Mouse (Mus musculus) midbrain, embryonic 12.5 days (tissue): ENCODE measurements around the gene Ptpn14. TPM values are rescaled to one million over a fixed set of nuclear protein-coding genes. Genes with fewer than 3 reads are reported as not detected.

ENCODE experiments used
- ATAC-seq: fragments of 200-750 bp; cut with Nextera tagmentation; 2 replicates; pipeline ENCODE4 v1.8.0; 2017; ENCODE audit warnings: low read depth, moderate TSS enrichment, moderate library complexity; ENCODE audit not compliant: low FRiP score
- H3K27ac ChIP-seq: fragments of 300-500 bp; sonication (generic); replicated peaks from 2 replicates; pipeline ENCODE4 v1.5.1; 2016; ENCODE audit warnings: mild to moderate bottlenecking
- H3K27me3 ChIP-seq: fragments of 300-500 bp; sonication (generic); 2 replicates; pipeline ENCODE4 v1.6.1; 2016; ENCODE audit warnings: mild to moderate bottlenecking
- H3K36me3 ChIP-seq: fragments of 300-500 bp; sonication (generic); 2 replicates; pipeline ENCODE4 v1.6.1; 2016
- H3K4me1 ChIP-seq: fragments of 300-500 bp; sonication (generic); 2 replicates; pipeline ENCODE4 v1.6.1; 2016
- H3K4me2 ChIP-seq: fragments of 300-500 bp; sonication (generic); replicated peaks from 2 replicates; pipeline ENCODE4 v1.6.1; 2016; ENCODE audit warnings: mild to moderate bottlenecking, moderate library complexity
- H3K4me3 ChIP-seq: fragments of 300-500 bp; sonication (generic); 2 replicates; pipeline ENCODE4 v1.5.1; 2016; ENCODE audit warnings: mild to moderate bottlenecking
- H3K9ac ChIP-seq: fragments of 300-500 bp; sonication (generic); replicated peaks from 2 replicates; pipeline ENCODE4 v1.6.1; 2016; ENCODE audit warnings: mild to moderate bottlenecking, moderate library complexity
- H3K9me3 ChIP-seq: fragments of 300-500 bp; sonication (generic); 2 replicates; pipeline ENCODE4 v1.6.1; 2016; ENCODE audit warnings: mild to moderate bottlenecking
- WGBS: fragments of 180-500 bp; shearing (Covaris S2); methylation state at CpG from one replicate; pipeline ENCODE4 v1.1.7; 2016; 5-methylcytosine and 5-hydroxymethylcytosine counted together
- polyA plus RNA-seq: library from polyadenylated mRNA; unstranded; fragments of >200 nt; fragmentation: Nextera tagmentation; extraction: Ambion mirVana; gene quantifications from 2 replicates; pipeline ENCODE4 v1.2.1, GENCODE M21; 2016

Ptpn14 gene
- polyA plus RNA-seq, 1 experiment from 2014 or later: 4.0 TPM

DNA sequence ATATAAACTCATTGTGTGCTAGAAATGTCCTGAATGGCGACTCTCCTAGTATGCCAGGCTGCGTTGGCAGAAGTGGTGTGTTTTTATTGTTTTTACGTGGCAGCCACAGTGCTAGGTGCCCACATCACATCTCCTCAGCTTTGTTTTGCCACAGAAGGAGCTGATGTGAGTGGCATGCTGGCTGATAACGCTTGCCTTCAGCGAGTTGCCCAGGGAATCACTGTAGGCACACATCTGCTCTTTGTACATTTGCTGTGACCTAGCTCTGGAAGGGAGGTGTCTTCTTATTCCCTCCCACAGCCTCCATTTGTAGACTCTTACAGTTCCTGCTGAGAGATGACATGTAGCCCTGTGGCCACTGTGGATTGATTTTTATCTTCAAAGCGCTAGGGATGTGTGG, 24.2 kb downstream of the Ptpn14 start:
- no peak for ATAC-seq
- H3K36me3 ChIP-seq: no peaks in the 10 kb centered on the region
- no peak overlapping the region for H3K4me3 ChIP-seq
- peaks cover 11% of the 10 kb centered on the region; the same call in 1 of the 2 replicates for H3K4me1 ChIP-seq
- H3K27ac ChIP-seq: no peak overlapping the region
- no peak overlapping the region for H3K9ac ChIP-seq
- 84% methylated on average over 6 of the region's 6 CpGs for WGBS
- H3K27me3 ChIP-seq: no peaks in the 10 kb centered on the region
- no peaks in the 10 kb centered on the region for H3K9me3 ChIP-seq
- H3K4me2 ChIP-seq: no peak overlapping the region

DNA sequence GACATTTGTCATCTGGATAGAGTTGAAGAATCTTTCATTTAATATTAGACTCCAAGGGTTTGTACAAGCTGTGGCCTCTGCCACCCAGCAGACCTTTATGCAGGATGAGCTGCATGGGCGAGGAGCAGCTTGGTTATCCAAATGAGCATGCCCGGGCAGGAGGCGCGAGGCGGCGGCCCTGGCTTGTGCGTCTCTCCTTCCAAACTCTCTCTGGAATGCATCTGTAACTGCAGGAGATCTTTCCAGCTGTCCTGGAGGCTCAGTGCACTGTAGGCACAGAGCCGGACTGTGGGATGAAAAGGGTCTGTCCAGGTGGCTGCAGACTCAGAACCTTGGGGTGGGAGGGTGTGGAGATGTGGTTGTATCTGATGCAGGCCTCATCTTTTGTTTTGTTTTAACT, 27.0 kb downstream of the Ptpn14 start:
- H3K4me2 ChIP-seq: no peak overlapping the region
- no peaks in the 10 kb centered on the region for H3K36me3 ChIP-seq
- H3K9me3 ChIP-seq: no peaks in the 10 kb centered on the region
- no peak overlapping the region for H3K9ac ChIP-seq
- no peak for ATAC-seq
- 56% methylated on average over 8 of the region's 8 CpGs for WGBS
- peaks cover 16% of the 10 kb centered on the region; the same call in 1 of the 2 replicates for H3K4me1 ChIP-seq
- H3K27me3 ChIP-seq: no peaks in the 10 kb centered on the region
- H3K4me3 ChIP-seq: no peak overlapping the region
- H3K27ac ChIP-seq: no peak overlapping the region

DNA sequence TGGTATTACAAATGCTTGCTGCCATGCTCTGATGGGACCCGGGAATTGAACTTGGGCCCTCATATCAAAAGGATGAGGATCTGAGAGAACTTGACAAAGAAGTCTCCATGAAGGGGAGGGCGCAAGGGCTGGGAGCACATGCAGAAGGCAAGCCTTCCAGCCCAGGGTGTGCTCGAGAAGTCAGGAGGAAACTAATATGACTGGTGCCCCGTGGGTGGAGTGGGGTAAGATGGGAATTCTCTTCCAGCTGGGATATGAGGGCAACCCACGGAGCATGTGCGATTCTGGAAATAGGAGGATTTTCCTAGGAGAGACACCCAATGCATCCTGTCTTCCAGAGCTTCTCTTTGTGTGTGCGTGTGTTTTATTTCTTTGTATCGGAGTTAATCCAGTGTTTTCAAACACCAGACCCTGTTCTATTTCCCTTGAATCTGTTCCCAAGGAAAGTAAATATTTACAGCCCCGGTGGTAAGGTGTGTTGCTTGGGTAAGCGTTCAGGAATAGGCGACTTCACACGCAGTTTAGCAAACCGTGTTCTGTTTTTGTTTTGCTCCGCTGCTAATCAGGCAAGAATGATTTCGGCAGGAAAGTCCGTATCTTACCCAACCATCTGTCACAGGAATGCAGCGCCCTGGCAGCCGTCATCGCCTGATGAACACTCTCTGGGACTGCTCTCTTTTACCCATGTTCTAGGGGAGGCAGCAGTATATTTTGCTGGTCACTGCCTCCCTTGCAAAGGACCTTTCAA, 28.4 kb downstream of the Ptpn14 start:
- Histone ChIP-seq H3K4me2 (no peak overlapping the region), H3K4me1 (peaks cover 16% of the 10 kb centered on the region; the same call in 1 of the 2 replicates), H3K27ac (0 out of 2 replicates have a peak overlapping the region, but pooled peaks have one; percentile 12), H3K9me3 (no peaks in the 10 kb centered on the region), H3K4me3 (no peak overlapping the region), H3K36me3 (no peaks in the 10 kb centered on the region), H3K27me3 (no peaks in the 10 kb centered on the region), H3K9ac (no peak overlapping the region)
- no peak for ATAC-seq
- WGBS: 50% methylated on average over 19 of the region's 19 CpGs

DNA sequence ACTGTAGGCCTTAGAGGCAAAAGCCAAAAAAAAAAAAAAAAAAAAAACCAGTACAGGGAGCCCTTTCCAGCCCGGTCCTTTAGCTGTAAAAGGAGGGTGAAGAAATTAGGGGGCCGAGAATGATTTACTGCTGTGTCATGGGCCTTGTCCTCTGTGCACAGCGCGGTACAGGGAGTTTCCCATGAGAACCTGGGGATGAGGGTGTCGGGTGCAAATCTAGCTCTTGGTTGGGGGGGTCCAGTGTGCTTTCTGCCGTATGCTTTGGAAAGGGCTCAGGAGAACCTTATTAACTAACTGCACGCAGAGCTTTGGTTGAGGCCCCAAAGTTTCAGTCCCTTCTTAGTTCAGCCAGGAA, 29.0 kb downstream of the Ptpn14 start:
- no peak overlapping the region for H3K4me2 ChIP-seq
- 74% methylated on average over 7 of the region's 7 CpGs for WGBS
- H3K9ac ChIP-seq: no peak overlapping the region
- no peaks in the 10 kb centered on the region for H3K27me3 ChIP-seq
- no peaks in the 10 kb centered on the region for H3K9me3 ChIP-seq
- H3K4me3 ChIP-seq: no peak overlapping the region
- ATAC-seq: no peak
- peaks cover 16% of the 10 kb centered on the region; the same call in 1 of the 2 replicates for H3K4me1 ChIP-seq
- no peak overlapping the region for H3K27ac ChIP-seq
- no peaks in the 10 kb centered on the region for H3K36me3 ChIP-seq

DNA sequence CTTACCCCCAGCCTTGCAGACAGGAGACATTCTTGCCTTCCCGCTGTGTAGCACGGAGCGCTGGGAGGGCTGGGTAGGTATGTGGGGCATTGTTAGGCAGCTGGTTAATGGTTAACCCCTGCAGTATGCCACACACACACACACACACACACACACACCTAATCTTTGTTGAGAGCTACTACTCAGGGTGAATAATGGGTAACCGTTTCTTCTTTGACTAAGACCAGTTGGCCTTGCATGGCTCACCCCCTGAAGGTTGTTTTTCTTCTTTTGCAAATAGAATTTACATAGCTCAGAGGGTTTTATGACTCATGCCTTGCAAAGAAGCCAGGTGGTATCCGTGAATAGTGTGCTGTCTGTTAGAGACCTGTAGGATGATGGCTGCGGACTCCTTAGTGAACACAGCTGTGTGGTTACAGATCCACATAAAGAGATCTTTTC, 33.5 kb downstream of the Ptpn14 start:
- H3K9me3 ChIP-seq: no peaks in the 10 kb centered on the region
- peaks cover 14% of the 10 kb centered on the region; the same call in 1 of the 2 replicates for H3K4me1 ChIP-seq
- no peak for ATAC-seq
- no peaks in the 10 kb centered on the region for H3K27me3 ChIP-seq
- H3K9ac ChIP-seq: no peak overlapping the region
- H3K27ac ChIP-seq: no peak overlapping the region
- 26% methylated on average over 6 of the region's 6 CpGs for WGBS
- no peak overlapping the region for H3K4me3 ChIP-seq
- no peak overlapping the region for H3K4me2 ChIP-seq
- no peaks in the 10 kb centered on the region for H3K36me3 ChIP-seq

DNA sequence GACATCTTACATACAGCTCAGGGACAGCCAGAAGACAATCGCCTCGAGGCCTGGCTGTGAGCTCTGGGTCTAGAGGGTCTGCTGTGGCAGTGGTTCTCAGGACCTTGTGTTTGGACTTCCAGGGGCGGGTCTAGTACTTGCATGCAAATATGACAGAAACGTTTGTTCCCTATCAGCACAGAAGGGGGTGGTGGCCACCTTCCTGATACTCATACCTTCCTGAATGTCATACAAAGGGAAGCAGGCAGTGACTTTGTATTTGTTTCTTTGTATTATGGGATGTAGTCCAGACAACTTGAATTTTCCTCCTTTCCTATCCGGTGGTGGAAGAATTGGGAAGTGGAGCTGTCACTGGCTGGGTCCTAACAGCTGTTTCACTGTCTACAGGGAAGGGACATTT, 36.2 kb downstream of the Ptpn14 start:
- Histone ChIP-seq H3K27ac (no peak overlapping the region), H3K27me3 (no peaks in the 10 kb centered on the region), H3K9ac (no peak overlapping the region), H3K9me3 (no peaks in the 10 kb centered on the region), H3K4me3 (no peak overlapping the region), H3K36me3 (no peaks in the 10 kb centered on the region), H3K4me1 (0 out of 2 replicates have a peak, but pooled peaks cover 8% of the 10 kb centered on the region), H3K4me2 (no peak overlapping the region)
- no peak for ATAC-seq
- 88% methylated on average over 5 of the region's 5 CpGs for WGBS

- Histone ChIP-seq H3K4me2 (no peak overlapping the region), H3K4me1 (0 out of 2 replicates have a peak, but pooled peaks cover 8% of the 10 kb centered on the region), H3K36me3 (no peaks in the 10 kb centered on the region), H3K27ac (no peak overlapping the region), H3K4me3 (no peak overlapping the region), H3K27me3 (no peaks in the 10 kb centered on the region), H3K9me3 (no peaks in the 10 kb centered on the region), H3K9ac (no peak overlapping the region)
- ATAC-seq: no peak
- 64% methylated on average over 10 of the region's 10 CpGs for whole genome bisulfite sequencing
Measured at GRCm38 (mm10) chr1:189767164-189767563, 39.1 kb downstream of the Ptpn14 start.

GRCm38 (mm10) chr1:189767910-189768309, 39.8 kb downstream of the Ptpn14 start:
- Histone ChIP-seq H3K4me3 (no peak overlapping the region), H3K36me3 (no peaks in the 10 kb centered on the region), H3K27ac (no peak overlapping the region), H3K9me3 (no peaks in the 10 kb centered on the region), H3K4me2 (no peak overlapping the region), H3K27me3 (no peaks in the 10 kb centered on the region), H3K9ac (no peak overlapping the region), H3K4me1 (0 out of 2 replicates have a peak, but pooled peaks cover 8% of the 10 kb centered on the region)
- ATAC-seq: no peak
- WGBS: 57% methylated on average over 9 of the region's 9 CpGs

DNA sequence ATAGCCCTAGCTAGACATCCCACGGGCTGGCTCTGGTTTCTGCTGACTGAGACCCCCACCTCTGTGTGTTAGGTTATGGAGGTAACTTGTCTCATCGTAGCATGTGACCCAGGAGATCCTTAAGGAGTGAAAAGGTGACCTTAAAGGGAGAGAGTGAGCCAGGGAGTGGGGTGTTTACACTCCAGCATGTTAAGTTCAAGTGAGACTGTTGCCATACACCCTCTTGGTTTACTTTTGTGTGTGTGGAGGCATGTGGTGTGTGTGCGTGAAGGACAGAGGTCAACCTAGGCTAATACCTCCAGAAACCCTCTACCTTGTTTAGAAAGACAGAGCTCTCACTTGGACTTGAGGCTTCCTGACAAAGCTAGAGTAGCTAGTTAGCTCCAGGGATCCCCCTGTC, 42.4 kb downstream of the Ptpn14 start:
- Histone ChIP-seq H3K27me3 (no peaks in the 10 kb centered on the region), H3K9ac (no peak overlapping the region), H3K4me3 (no peak overlapping the region), H3K4me1 (0 out of 2 replicates have a peak, but pooled peaks cover 4% of the 10 kb centered on the region), H3K4me2 (no peak overlapping the region), H3K27ac (no peak overlapping the region), H3K9me3 (no peaks in the 10 kb centered on the region), H3K36me3 (no peaks in the 10 kb centered on the region)
- 87% methylated on average over 3 of the region's 3 CpGs for WGBS
- ATAC-seq: no peak

DNA sequence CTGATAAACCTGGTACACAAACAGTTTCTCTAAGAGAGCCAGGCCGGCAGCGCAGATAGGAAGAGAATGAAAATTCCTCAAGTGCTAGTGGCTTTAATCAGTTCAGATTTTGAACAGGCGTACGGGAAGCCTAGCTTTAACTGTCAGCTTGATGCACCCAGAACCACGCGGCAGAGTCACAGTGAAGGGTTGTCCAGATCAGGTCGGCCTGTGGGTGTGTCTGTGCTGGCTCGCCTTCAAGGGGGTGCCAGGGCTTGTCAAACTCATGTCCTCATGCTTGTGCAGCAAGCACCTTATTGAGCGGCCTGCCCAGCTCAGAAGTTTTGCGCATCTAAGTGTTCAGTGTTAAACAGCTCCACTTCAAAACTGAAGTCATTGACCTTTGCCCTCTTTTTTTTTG, 44.6 kb downstream of the Ptpn14 start:
- Histone ChIP-seq H3K9me3 (no peaks in the 10 kb centered on the region), H3K9ac (no peak overlapping the region), H3K27me3 (no peaks in the 10 kb centered on the region; the same call in 1 of the 2 replicates), H3K4me2 (no peak overlapping the region), H3K36me3 (no peaks in the 10 kb centered on the region), H3K4me3 (no peak overlapping the region), H3K27ac (no peak overlapping the region), H3K4me1 (no peaks in the 10 kb centered on the region)
- 89% methylated on average over 10 of the region's 10 CpGs for WGBS
- ATAC-seq: no peak

DNA sequence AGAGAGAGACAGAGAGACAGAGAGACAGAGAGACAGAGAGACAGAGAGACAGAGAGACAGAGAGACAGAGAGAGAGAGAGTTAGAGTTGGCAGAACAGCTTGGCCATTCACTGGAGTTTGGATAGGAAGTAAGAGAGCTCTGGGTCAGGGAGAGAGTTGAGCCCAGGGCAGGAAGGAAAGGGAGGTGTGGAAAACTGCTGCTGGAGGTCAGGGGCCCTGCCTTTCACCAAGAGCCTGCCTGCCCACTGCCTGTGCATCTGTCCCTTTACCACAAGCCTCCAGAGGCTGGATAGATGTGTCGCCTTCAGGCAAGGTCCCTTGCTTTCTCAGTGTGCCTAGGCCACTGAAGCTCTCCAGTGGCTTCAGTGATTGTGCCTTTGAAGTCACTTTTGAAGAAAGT, 46.7 kb downstream of the Ptpn14 start:
- ATAC-seq: no peak

DNA sequence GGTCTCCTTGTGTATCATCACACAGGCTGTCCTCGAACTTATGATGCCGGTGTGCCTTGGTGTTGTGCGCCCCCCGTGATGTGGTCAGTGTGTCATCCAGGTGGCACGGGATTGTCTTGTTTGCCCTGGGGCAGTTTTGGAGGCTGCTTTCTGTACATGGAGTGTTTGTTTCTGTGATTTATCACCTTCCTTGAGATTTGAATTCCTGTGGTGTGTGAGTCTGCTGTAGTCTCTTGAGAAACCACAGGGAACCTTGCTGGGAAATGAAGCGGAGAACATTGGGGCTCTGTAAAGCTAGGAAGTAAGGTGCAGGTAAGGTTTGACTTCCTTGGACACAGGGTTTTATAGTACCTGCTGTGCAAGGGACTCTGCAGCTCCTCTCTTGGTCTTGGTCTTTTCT, 49.1 kb downstream of the Ptpn14 start:
- no peak overlapping the region for H3K9ac ChIP-seq
- H3K27ac ChIP-seq: no peak overlapping the region
- no peak for ATAC-seq
- no peaks in the 10 kb centered on the region; the same call in 1 of the 2 replicates for H3K27me3 ChIP-seq
- 0 out of 2 replicates have a peak, but pooled peaks cover 5% of the 10 kb centered on the region for H3K4me1 ChIP-seq
- H3K36me3 ChIP-seq: no peaks in the 10 kb centered on the region
- WGBS: 90% methylated on average over 6 of the region's 6 CpGs
- no peak overlapping the region for H3K4me2 ChIP-seq
- no peaks in the 10 kb centered on the region for H3K9me3 ChIP-seq
- no peak overlapping the region for H3K4me3 ChIP-seq

More for the DNA sequence above, 46.7 kb downstream of the Ptpn14 start:
- Histone ChIP-seq H3K36me3 (no peaks in the 10 kb centered on the region), H3K4me3 (no peak overlapping the region), H3K9ac (no peak overlapping the region), H3K4me1 (0 out of 2 replicates have a peak, but pooled peaks cover 5% of the 10 kb centered on the region), H3K9me3 (no peaks in the 10 kb centered on the region), H3K4me2 (no peak overlapping the region), H3K27me3 (no peaks in the 10 kb centered on the region; the same call in 1 of the 2 replicates), H3K27ac (no peak overlapping the region)
- 81% methylated on average over 1 of the region's 1 CpGs for WGBS
